Mouse (Mus musculus) ES-E14 (cell line): ENCODE results near the gene Uck1. TPM values are rescaled to one million over a fixed set of nuclear protein-coding genes. Genes with fewer than 3 reads are reported as not detected.
"Not testable (repeated sequence)": the region's sequence is repeated elsewhere in the genome, so short reads cannot be mapped to it uniquely, and the experiment has no call there.

Source experiments
- DNase-seq: peaks from one replicate; pipeline ENCODE4 v3.0.0-alpha.2; 2013; ENCODE audit warnings: low read depth, low spot score
- H3K27ac ChIP-seq: 2 replicates; pipeline ENCODE4 v1.5.1; 2012; ENCODE audit warnings: low read depth, mild to moderate bottlenecking, low read length, moderate library complexity, mixed read lengths; ENCODE audit not compliant: poor library complexity, insufficient read depth, severe bottlenecking
- H3K36me3 ChIP-seq: 2 replicates; pipeline ENCODE4 v1.6.1; 2012; ENCODE audit warnings: mild to moderate bottlenecking, low read length, moderate library complexity, mixed read lengths; ENCODE audit not compliant: control insufficient read depth, poor library complexity, insufficient read depth, severe bottlenecking
- H3K4me1 ChIP-seq, 2 experiments: fragments of 150-350 bp in 1 of 2; sonication (generic) in 1 of 2; 2 replicates each; pipeline ENCODE4 v1.6.1; 2012; ENCODE audit warnings: low read length in 2 of 2, mild to moderate bottlenecking in 1 of 2, mixed read lengths in 1 of 2; ENCODE audit not compliant: control insufficient read depth in 2 of 2, insufficient read depth in 2 of 2, poor library complexity in 1 of 2
- H3K4me3 ChIP-seq, 2 experiments: fragments of 150-350 bp in 1 of 2; sonication (generic) in 1 of 2; 2 replicates each; pipeline ENCODE4 v1.5.1; 2012; ENCODE audit warnings: low read length in 2 of 2, low read depth in 1 of 2, mild to moderate bottlenecking in 1 of 2, mixed read lengths in 1 of 2; ENCODE audit not compliant: insufficient read depth in 1 of 2, poor library complexity in 1 of 2, severe bottlenecking in 1 of 2
- H3K9ac ChIP-seq: 2 replicates; pipeline ENCODE4 v1.6.1; 2012; ENCODE audit warnings: low read depth, mild to moderate bottlenecking, low read length, mixed read lengths; ENCODE audit not compliant: poor library complexity, insufficient read depth, severe bottlenecking
- H3K9me3 ChIP-seq: fragments of 150-350 bp; sonication (generic); 2 replicates; pipeline ENCODE4 v1.6.1; 2012; ENCODE audit warnings: low read depth, mild to moderate bottlenecking, low read length; ENCODE audit not compliant: control insufficient read depth, insufficient read depth
- CHD2 ChIP-seq: IDR thresholded peaks from 2 replicates; pipeline ENCODE4 v1.6.1; 2014; ENCODE audit warnings: mild to moderate bottlenecking, low read depth, low read length, inconsistent platforms
- HCFC1 ChIP-seq: IDR thresholded peaks from 2 replicates; pipeline ENCODE4 v1.6.1; 2012; ENCODE audit warnings: low read length, inconsistent platforms, borderline replicate concordance; ENCODE audit not compliant: insufficient read depth
- MAFK ChIP-seq: IDR thresholded peaks from 2 replicates; pipeline ENCODE4 v1.6.1; 2014; ENCODE audit warnings: mild to moderate bottlenecking, low read depth, low read length, inconsistent platforms; ENCODE audit not compliant: insufficient read depth
- ZC3H11A ChIP-seq: IDR thresholded peaks from 2 replicates; pipeline ENCODE4 v1.6.1; 2012; ENCODE audit warnings: low read depth, mild to moderate bottlenecking, inconsistent platforms, low read length, borderline replicate concordance
- ZNF384 ChIP-seq: IDR thresholded peaks from 2 replicates; pipeline ENCODE4 v1.6.1; 2012; ENCODE audit warnings: low read depth, low read length, inconsistent platforms
- in situ Hi-C, 2 experiments: fragments of 600-800 bp; cut with MboI; formaldehyde crosslinking; loops; one replicate each; pipeline ENCODE4 v1.15.1; 2025; ENCODE audit warnings: low sequenced_read_pairs in 2 of 2, inconsistent platforms in 1 of 2; ENCODE audit not compliant: unreplicated experiment in 2 of 2
- total RNA-seq: library from RNA; depleted of rRNA; stranded (reverse); fragments of 300-350 nt; gene quantifications from 2 replicates; pipeline ENCODE4 v1.2.3, GENCODE M21; 2012

Uck1 gene
- total RNA-seq, 1 experiment: 52.1 TPM

DNA sequence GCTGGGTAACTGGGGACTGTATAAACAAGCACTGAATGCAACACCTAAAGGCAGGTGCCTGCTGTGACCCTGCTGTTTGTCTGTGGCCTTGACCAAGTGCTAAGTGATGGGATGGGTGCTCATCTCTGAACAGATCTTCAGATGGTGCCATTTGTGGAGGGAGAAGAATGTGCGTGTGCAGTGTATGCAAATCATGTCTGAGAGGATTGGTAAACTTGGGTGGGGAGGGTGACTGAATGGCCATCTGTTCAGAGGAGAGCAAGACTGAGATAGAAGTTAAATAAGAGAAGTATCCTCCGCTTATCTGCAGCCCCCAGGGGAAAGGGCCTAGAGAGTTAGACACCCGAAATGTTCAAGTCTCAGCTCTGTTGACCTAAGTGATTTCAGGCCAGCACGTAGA lies 39.5 kb upstream of the Uck1 start:
- H3K4me1 ChIP-seq: no peaks in the 10 kb centered on the region
- TF ChIP-seq MAFK (no peak), CHD2 (no peak), HCFC1 (no peak)
- in situ Hi-C loops: no loop called here
- H3K36me3 ChIP-seq: peaks cover 31% of the 10 kb centered on the region
- no peak for DNase-seq
- H3K9me3 ChIP-seq: no peaks in the 10 kb centered on the region
- no peak overlapping the region for H3K4me3 ChIP-seq
- H3K27ac ChIP-seq: no peak overlapping the region
- no peak overlapping the region for H3K9ac ChIP-seq

- H3K4me3 ChIP-seq, H3K4me1 ChIP-seq, H3K27ac ChIP-seq, DNase-seq, in situ Hi-C loops, H3K9me3 ChIP-seq, H3K9ac ChIP-seq: not testable (repeated sequence)
- peaks cover 17% of the 10 kb centered on the region for H3K36me3 ChIP-seq
These were observed 35.9 kb upstream of the Uck1 start for GRCm38 (mm10) chr2:32295842-32296241.

DNA sequence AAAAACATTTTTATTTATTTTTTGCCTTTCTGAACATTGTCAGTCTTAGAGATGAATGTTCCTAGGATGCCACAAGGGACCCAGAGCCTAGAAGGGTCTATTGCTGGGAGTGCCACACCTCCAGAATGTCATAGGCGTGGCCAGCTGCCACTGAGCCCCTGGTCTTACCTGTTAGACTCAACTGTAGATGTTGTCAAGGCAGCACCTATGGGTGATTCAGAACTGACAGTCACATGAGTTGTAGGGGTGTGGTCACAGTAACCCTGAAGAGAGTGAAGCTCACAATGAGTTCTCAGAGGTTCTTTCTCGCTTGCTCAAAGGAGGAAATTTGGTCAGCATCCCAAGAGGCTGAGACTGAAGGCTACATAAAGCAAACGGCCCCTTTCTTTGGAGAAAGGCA lies 35.3 kb upstream of the Uck1 start:
- no peak for DNase-seq
- Histone ChIP-seq H3K9ac (no peak overlapping the region), H3K9me3 (no peaks in the 10 kb centered on the region), H3K4me1 (no peaks in the 10 kb centered on the region), H3K4me3 (no peak overlapping the region), H3K36me3 (peaks cover 17% of the 10 kb centered on the region), H3K27ac (no peak overlapping the region)
- no peak for TF ChIP-seq HCFC1
- TF ChIP-seq ZNF384: no peak
- no peak for TF ChIP-seq MAFK
- TF ChIP-seq ZC3H11A: no peak
- no peak for TF ChIP-seq CHD2
- in situ Hi-C loops: no loop called here

DNA sequence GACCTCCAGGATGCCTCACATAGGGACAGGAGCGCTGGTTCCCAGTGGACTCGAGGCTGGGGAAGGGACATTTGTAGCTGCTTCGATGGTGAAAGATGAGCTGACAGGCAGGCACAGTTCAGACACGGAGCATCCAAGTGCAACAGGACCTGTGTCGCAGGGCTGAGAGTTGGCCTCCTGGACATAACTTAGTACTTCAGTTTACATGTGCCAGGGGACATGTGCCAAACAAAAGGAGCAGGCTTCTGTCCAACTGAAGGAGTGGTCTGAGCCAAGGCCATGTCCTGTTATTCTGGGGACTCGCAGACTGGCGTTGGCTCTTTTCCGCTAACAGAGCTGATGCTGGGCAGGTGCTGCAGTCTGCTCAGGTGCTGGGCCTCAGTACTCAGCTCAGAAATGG lies 34.4 kb upstream of the Uck1 start:
- TF ChIP-seq HCFC1: no peak
- no peak for TF ChIP-seq MAFK
- TF ChIP-seq ZC3H11A: no peak
- no peaks in the 10 kb centered on the region for H3K4me1 ChIP-seq
- H3K4me3 ChIP-seq: no peak overlapping the region
- in situ Hi-C loops: no loop called here
- peaks cover 17% of the 10 kb centered on the region for H3K36me3 ChIP-seq
- no peak overlapping the region for H3K9ac ChIP-seq
- no peaks in the 10 kb centered on the region for H3K9me3 ChIP-seq
- DNase-seq: no peak
- no peak overlapping the region for H3K27ac ChIP-seq

GRCm38 (mm10) chr2:32289578-32289977 lies 29.6 kb upstream of the Uck1 start:
- no peak overlapping the region for H3K27ac ChIP-seq
- H3K9me3 ChIP-seq: no peaks in the 10 kb centered on the region
- peaks cover 0 to 3% of the 10 kb centered on the region in 2 experiments; a peak in 1 of 4 replicates for H3K4me1 ChIP-seq
- TF ChIP-seq HCFC1 (no peak), ZNF384 (no peak), CHD2 (no peak), MAFK (no peak), ZC3H11A (no peak)
- DNase-seq: peak; percentile 57
- H3K9ac ChIP-seq: no peak overlapping the region
- no peak overlapping the region for H3K4me3 ChIP-seq
- in situ Hi-C loops: no loop called here
- H3K36me3 ChIP-seq: peaks cover 4% of the 10 kb centered on the region
